Mouse (Mus musculus) testis, adult 2 months (tissue): ENCODE measurements around the gene Tox4.

Experiments
- CTCF ChIP-seq: fragments of 200-500 bp; IDR thresholded peaks from 2 replicates; pipeline ENCODE4 v1.5.1; 2012; ENCODE audit warnings: low read depth, mild to moderate bottlenecking, inconsistent platforms, low read length, moderate library complexity; ENCODE audit not compliant: control insufficient read depth, insufficient read depth, insufficient replicate concordance
- POLR2A ChIP-seq: fragments of 200-500 bp; IDR thresholded peaks from 2 replicates; pipeline ENCODE4 v1.6.1; 2012; ENCODE audit warnings: low read depth, mild to moderate bottlenecking, inconsistent platforms, low read length, moderate library complexity; ENCODE audit not compliant: control insufficient read depth

GRCm38 (mm10) chr14:52314808-52315150 lies 35.8 kb downstream of the Tox4 start:
- TF ChIP-seq POLR2A (no peak), CTCF (no peak)
